Mouse (Mus musculus) testis, adult 2 months (tissue): ENCODE data around the gene Pgap3.

Experiments used
- CTCF ChIP-seq: fragments of 200-500 bp; IDR thresholded peaks from 2 replicates; pipeline ENCODE4 v1.5.1; 2012; ENCODE audit warnings: low read depth, mild to moderate bottlenecking, inconsistent platforms, low read length, moderate library complexity; ENCODE audit not compliant: control insufficient read depth, insufficient read depth, insufficient replicate concordance
- POLR2A ChIP-seq: fragments of 200-500 bp; IDR thresholded peaks from 2 replicates; pipeline ENCODE4 v1.6.1; 2012; ENCODE audit warnings: low read depth, mild to moderate bottlenecking, inconsistent platforms, low read length, moderate library complexity; ENCODE audit not compliant: control insufficient read depth

GRCm38 (mm10) chr11:98379379-98379778 lies 20.9 kb downstream of the Pgap3 start:
- TF ChIP-seq POLR2A (no peak), CTCF (no peak)
